In genomic region chr5:124438746-124439145, GRCm38 (mm10) we compare ENCODE assay signal across 9 mouse cellular contexts. TPM values are rescaled to one million over a fixed set of nuclear protein-coding genes. Genes with fewer than 3 reads are reported as not detected.
DNase-seq lines count a peak whose midpoint lies in the region; ATAC-seq and TF ChIP-seq lines count a peak whose summit lies in the region.
"Had no signal": no experiment of that assay in that cellular context is flagged by ENCODE, and none has a peak within 500 bp of the region (broad histone marks: within the 10 kb centered on the region; RNA-seq: fewer than 3 reads in every experiment).

No protein-coding gene starts in this region.

- no peak for TF ChIP-seq EP300 in heart, postnatal 0 days (IDR thresholded peaks at IDR 0.05; ENCODE audit: low read depth)
- TF ChIP-seq EP300 in ES-Bruce4 (IDR thresholded peaks at IDR 0.05; ENCODE audit: insufficient read depth, low read depth, low read length): no peak

- no peak for DNase-seq in heart, postnatal 0 days (ENCODE audit: low spot score)
- no peak for DNase-seq in heart, adult 18-20 months
- no peak for DNase-seq in hindbrain, embryonic 14.5 days (ENCODE audit: low spot score)
- DNase-seq in ovary, postnatal 14 days (ENCODE audit: low spot score): no peak
- DNase-seq in frontal cortex, postnatal 36 days (ENCODE audit: low spot score in 2 of 2): no peak
- DNase-seq in layer of hippocampus, postnatal 36 days: no peak
- DNase-seq: right cerebral cortex, postnatal 4 days had no signal

- peak overlapping the region; percentile 93 for H3K27ac ChIP-seq in heart, postnatal 0 days (ENCODE audit: low read depth)
- peak overlapping the region; percentile 74 for H3K27ac ChIP-seq in ES-Bruce4 (ENCODE audit: insufficient read depth, low read length)
- H3K27ac ChIP-seq in hindbrain, embryonic 14.5 days: no peak overlapping the region
- H3K27ac ChIP-seq in midbrain, embryonic 12.5 days (replicated peaks): peak overlapping the region; percentile 4; the same call in 1 of the 2 replicates

- no peak overlapping the region for H3K4me2 ChIP-seq in heart, postnatal 0 days (ENCODE audit: low read depth, low read length)
- H3K4me2 ChIP-seq in hindbrain, embryonic 14.5 days (replicated peaks): peak overlapping the region; percentile 100
- peak overlapping the region; percentile 98 for H3K4me2 ChIP-seq in midbrain, embryonic 12.5 days (replicated peaks)

- no peak for TF ChIP-seq POLR2A in ES-Bruce4 (IDR thresholded peaks at IDR 0.05; ENCODE audit: insufficient read depth, low read length)

- peaks cover 5% of the 10 kb centered on the region; the same call in 1 of the 2 replicates for H3K4me1 ChIP-seq in heart, postnatal 0 days (ENCODE audit: control insufficient read depth, insufficient read depth)
- no peaks in the 10 kb centered on the region for H3K4me1 ChIP-seq in ES-Bruce4 (ENCODE audit: control insufficient read depth, insufficient read depth, low read length)
- peaks cover 10% of the 10 kb centered on the region; the same call in 1 of the 2 replicates for H3K4me1 ChIP-seq in hindbrain, embryonic 14.5 days (replicated peaks; ENCODE audit: control insufficient read depth, insufficient read depth, low read length)
- peaks cover 17% of the 10 kb centered on the region for H3K4me1 ChIP-seq in midbrain, embryonic 12.5 days

- 58% methylated on average over 5 of the region's 5 CpGs for WGBS in heart, postnatal 0 days
- WGBS in hindbrain, embryonic 14.5 days: 65% methylated on average over 5 of the region's 5 CpGs
- 73% methylated on average over 5 of the region's 5 CpGs for WGBS in midbrain, embryonic 12.5 days

- H3K36me3 ChIP-seq in heart, postnatal 0 days (replicated peaks; ENCODE audit: control insufficient read depth, insufficient read depth, low read length): no peaks in the 10 kb centered on the region
- H3K36me3 ChIP-seq in ES-Bruce4 (ENCODE audit: control insufficient read depth, insufficient read depth, low read length, poor library complexity, severe bottlenecking): no peaks in the 10 kb centered on the region
- H3K36me3 ChIP-seq in hindbrain, embryonic 14.5 days (replicated peaks; ENCODE audit: control insufficient read depth, insufficient read depth): no peaks in the 10 kb centered on the region
- H3K36me3 ChIP-seq in midbrain, embryonic 12.5 days: no peaks in the 10 kb centered on the region

- TF ChIP-seq CTCF in heart, postnatal 0 days (IDR thresholded peaks at IDR 0.05; ENCODE audit: low read depth): no peak
- no peak for TF ChIP-seq CTCF in ES-Bruce4 (IDR thresholded peaks at IDR 0.05; ENCODE audit: low read depth, low read length)

- H3K9ac ChIP-seq in heart, postnatal 0 days (replicated peaks; ENCODE audit: low read depth, low read length): no peak overlapping the region
- peak overlapping the region; percentile 82 for H3K9ac ChIP-seq in ES-Bruce4 (ENCODE audit: low read depth, poor library complexity, severe bottlenecking)
- H3K9ac ChIP-seq in hindbrain, embryonic 14.5 days: no peak overlapping the region
- no peak overlapping the region for H3K9ac ChIP-seq in midbrain, embryonic 12.5 days (replicated peaks)

- no peak for ATAC-seq in heart, postnatal 0 days (ENCODE audit: insufficient read depth, low read depth)
- ATAC-seq in hindbrain, embryonic 14.5 days (ENCODE audit: low FRiP score): no peak
- no peak for ATAC-seq in midbrain, embryonic 12.5 days (ENCODE audit: low FRiP score, low read depth)

- H3K4me3 ChIP-seq in heart, postnatal 0 days (ENCODE audit: low read depth, low read length): no peak overlapping the region
- peak overlapping the region; percentile 65 for H3K4me3 ChIP-seq in ES-Bruce4 (ENCODE audit: low read depth, low read length)
- H3K4me3 ChIP-seq in hindbrain, embryonic 14.5 days (replicated peaks; ENCODE audit: low read length): no peak overlapping the region
- no peak overlapping the region; the same call in 1 of the 2 replicates for H3K4me3 ChIP-seq in midbrain, embryonic 12.5 days

- H3K9me3 ChIP-seq in heart, postnatal 0 days (replicated peaks; ENCODE audit: control insufficient read depth, low read length): no peaks in the 10 kb centered on the region
- H3K9me3 ChIP-seq in ES-Bruce4 (replicated peaks; ENCODE audit: control insufficient read depth, insufficient read depth, low read length, poor library complexity, severe bottlenecking): no peaks in the 10 kb centered on the region
- H3K9me3 ChIP-seq in hindbrain, embryonic 14.5 days (ENCODE audit: control insufficient read depth, low read length): no peaks in the 10 kb centered on the region
- no peaks in the 10 kb centered on the region for H3K9me3 ChIP-seq in midbrain, embryonic 12.5 days

- no peaks in the 10 kb centered on the region for H3K27me3 ChIP-seq in heart, postnatal 0 days (ENCODE audit: control insufficient read depth, insufficient read depth, low read length)
- no peaks in the 10 kb centered on the region for H3K27me3 ChIP-seq in ES-Bruce4 (ENCODE audit: control insufficient read depth, insufficient read depth, low read length, poor library complexity, severe bottlenecking)
- no peaks in the 10 kb centered on the region for H3K27me3 ChIP-seq in hindbrain, embryonic 14.5 days (ENCODE audit: control insufficient read depth, insufficient read depth, low read length)
- no peaks in the 10 kb centered on the region for H3K27me3 ChIP-seq in midbrain, embryonic 12.5 days

RNA-seq across cellular contexts. Expression of gene Kmt5a, which starts 1.0 kb away (rescaled TPM):
- 71.9 and 82.9 TPM in 2 replicates for total RNA-seq in heart, postnatal 0 days (2014; rRNA removed; ENCODE audit: low replicate concordance)
- polyA plus RNA-seq in heart, postnatal 0 days (2015; fragmentation: Nextera tagmentation; extraction: Ambion mirVana): 26.0 and 27.7 TPM in 2 replicates
- total RNA-seq in heart, adult 18-20 months (2021): 100 to 1,000 TPM; 205 to 229 TPM
- 166 and 187 TPM in 2 replicates for polyA plus RNA-seq in ES-Bruce4 (2011; ENCODE audit: insufficient read depth, insufficient read length, low read depth, missing spikeins)
- 23.1 and 23.2 TPM in 2 replicates for polyA plus RNA-seq in hindbrain, embryonic 14.5 days (2014; fragmentation: Nextera tagmentation; extraction: Ambion mirVana)
- 48.5 and 52.8 TPM in 2 replicates for polyA plus RNA-seq in midbrain, embryonic 12.5 days (2016; fragmentation: Nextera tagmentation; extraction: Ambion mirVana)
- 10 to 100 TPM; 63.9 to 78.5 TPM for total RNA-seq in layer of hippocampus, postnatal 36 days (2021)

RNA-seq across cellular contexts. Expression of gene Sbno1, which starts 12.9 kb away (rescaled TPM):
- 27.0 and 33.8 TPM in 2 replicates for total RNA-seq in heart, postnatal 0 days (2014; rRNA removed; ENCODE audit: low replicate concordance)
- 46.8 and 52.8 TPM in 2 replicates for polyA plus RNA-seq in heart, postnatal 0 days (2015; fragmentation: Nextera tagmentation; extraction: Ambion mirVana)
- 10 to 100 TPM; 61.1 to 66.0 TPM for total RNA-seq in heart, adult 18-20 months (2021)
- 177 and 189 TPM in 2 replicates for polyA plus RNA-seq in ES-Bruce4 (2011; ENCODE audit: insufficient read depth, insufficient read length, low read depth, missing spikeins)
- polyA plus RNA-seq in hindbrain, embryonic 14.5 days (2014; fragmentation: Nextera tagmentation; extraction: Ambion mirVana): 87.6 and 89.3 TPM in 2 replicates
- polyA plus RNA-seq in midbrain, embryonic 12.5 days (2016; fragmentation: Nextera tagmentation; extraction: Ambion mirVana): 110 and 111 TPM in 2 replicates
- total RNA-seq in layer of hippocampus, postnatal 36 days (2021): 100 to 1,000 TPM; 148 to 157 TPM

RNA-seq across cellular contexts. Expression of gene Rilpl2, which starts 39.4 kb away (rescaled TPM):
- 8.4 and 12.4 TPM in 2 replicates for total RNA-seq in heart, postnatal 0 days (2014; rRNA removed; ENCODE audit: low replicate concordance)
- polyA plus RNA-seq in heart, postnatal 0 days (2015; fragmentation: Nextera tagmentation; extraction: Ambion mirVana): 14.9 and 15.4 TPM in 2 replicates
- total RNA-seq in heart, adult 18-20 months (2021): 1 to 10 TPM; 6.9 to 7.1 TPM
- polyA plus RNA-seq in ES-Bruce4 (2011; ENCODE audit: insufficient read depth, insufficient read length, low read depth, missing spikeins): 4.7 and 6.3 TPM in 2 replicates
- polyA plus RNA-seq in hindbrain, embryonic 14.5 days (2014; fragmentation: Nextera tagmentation; extraction: Ambion mirVana): 28.5 and 29.7 TPM in 2 replicates
- polyA plus RNA-seq in midbrain, embryonic 12.5 days (2016; fragmentation: Nextera tagmentation; extraction: Ambion mirVana): 19.0 and 20.3 TPM in 2 replicates
- 10 to 100 TPM; 19.8 to 20.6 TPM for total RNA-seq in layer of hippocampus, postnatal 36 days (2021)

RNA-seq across cellular contexts. Expression of gene Snrnp35, which starts 44.2 kb away (rescaled TPM):
- total RNA-seq in heart, postnatal 0 days (2014; rRNA removed; ENCODE audit: low replicate concordance): 0.50 and 4.4 TPM in 2 replicates
- 14.0 and 14.6 TPM in 2 replicates for polyA plus RNA-seq in heart, postnatal 0 days (2015; fragmentation: Nextera tagmentation; extraction: Ambion mirVana)
- 10 to 100 TPM; 14.0 to 14.2 TPM for total RNA-seq in heart, adult 18-20 months (2021)
- 27.1 and 28.6 TPM in 2 replicates for polyA plus RNA-seq in ES-Bruce4 (2011; ENCODE audit: insufficient read depth, insufficient read length, low read depth, missing spikeins)
- 8.5 and 9.0 TPM in 2 replicates for polyA plus RNA-seq in hindbrain, embryonic 14.5 days (2014; fragmentation: Nextera tagmentation; extraction: Ambion mirVana)
- polyA plus RNA-seq in midbrain, embryonic 12.5 days (2016; fragmentation: Nextera tagmentation; extraction: Ambion mirVana): 26.2 and 28.9 TPM in 2 replicates
- total RNA-seq in layer of hippocampus, postnatal 36 days (2021): 10 to 100 TPM; 27.4 to 31.7 TPM
